Mouse (Mus musculus) embryo, embryonic 10.5 days (tissue): Measurements from ENCODE around the gene 4930572O03Rik.
A peak's percentile ranks its signal among the peaks of the same experiment; 100 is the strongest.
"Not testable (repeated sequence)": the region's sequence is repeated elsewhere in the genome, so short reads cannot be mapped to it uniquely, and the experiment has no call there.

Source experiments
- DNase-seq: peaks from one replicate; pipeline ENCODE4 v3.0.0-alpha.2; 2015; ENCODE audit warnings: low spot score

Gene 4930572O03Rik

GRCm38 (mm10) chr5:15656959-15657358 is at the start of gene 4930572O03Rik:
Gene 4930572O03Rik, minus strand, starts transcription at chr5:15657059.
- not testable (repeated sequence) for DNase-seq

- DNase-seq = peak; percentile 29
Observed at GRCm38 (mm10) chr5:15702891-15703290, 46.0 kb upstream of the 4930572O03Rik start.

GRCm38 (mm10) chr5:15697719-15698118 is 40.9 kb upstream of the 4930572O03Rik start:
- DNase-seq = not testable (repeated sequence)

GRCm38 (mm10) chr5:15691849-15692248 is 35.0 kb upstream of the 4930572O03Rik start:
- not testable (repeated sequence) for DNase-seq

DNA sequence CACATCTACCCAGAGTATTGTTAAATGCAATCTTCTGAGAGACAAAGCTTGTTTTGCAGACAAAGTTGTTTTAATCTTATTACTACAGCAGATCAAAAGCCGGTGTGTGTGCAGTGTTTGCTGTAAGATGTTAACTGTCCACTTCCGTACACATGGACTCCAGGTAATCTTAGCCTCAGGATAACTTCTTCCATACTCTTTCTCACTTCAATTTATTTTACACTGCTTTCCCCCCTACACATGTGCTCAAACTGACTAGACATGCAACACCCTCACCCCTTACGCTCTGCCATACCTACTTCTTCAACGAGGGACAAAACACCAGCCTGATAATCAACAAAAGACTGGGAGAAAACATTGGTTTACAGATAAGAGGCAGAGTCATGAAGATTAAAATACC is 34.0 kb upstream of the 4930572O03Rik start:
- peak; percentile 9 for DNase-seq

- DNase-seq = peak; percentile 0
Observed at GRCm38 (mm10) chr5:15689659-15690213, 32.9 kb upstream of the 4930572O03Rik start.

GRCm38 (mm10) chr5:15688874-15689658 is 32.2 kb upstream of the 4930572O03Rik start:
- DNase-seq = not testable (repeated sequence)

GRCm38 (mm10) chr5:15681301-15682035 is 24.6 kb upstream of the 4930572O03Rik start:
- not testable (repeated sequence) for DNase-seq

GRCm38 (mm10) chr5:15679980-15680949 is 23.4 kb upstream of the 4930572O03Rik start:
- DNase-seq = not testable (repeated sequence)

- not testable (repeated sequence) for DNase-seq
Observed at GRCm38 (mm10) chr5:15678907-15679306, 22.0 kb upstream of the 4930572O03Rik start.

DNA sequence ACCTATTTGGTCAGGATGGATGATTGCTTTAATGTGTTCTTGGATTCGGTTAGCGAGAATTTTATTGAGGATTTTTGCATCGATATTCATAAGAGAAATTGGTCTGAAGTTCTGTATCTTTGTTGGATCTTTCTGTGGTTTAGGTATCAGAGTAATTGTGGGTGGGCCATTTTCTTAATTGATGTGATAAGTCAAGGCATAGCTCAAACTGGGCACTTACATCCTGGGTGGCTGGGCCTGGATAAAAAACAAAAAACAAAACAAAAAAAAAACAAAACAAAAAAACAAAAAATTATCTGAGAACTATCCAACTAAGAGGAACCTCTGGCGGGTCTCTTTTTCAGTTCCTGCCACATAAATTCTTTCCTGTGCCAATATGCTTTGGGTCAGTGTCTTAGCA is 20.9 kb upstream of the 4930572O03Rik start:
- not testable (repeated sequence) for DNase-seq

DNA sequence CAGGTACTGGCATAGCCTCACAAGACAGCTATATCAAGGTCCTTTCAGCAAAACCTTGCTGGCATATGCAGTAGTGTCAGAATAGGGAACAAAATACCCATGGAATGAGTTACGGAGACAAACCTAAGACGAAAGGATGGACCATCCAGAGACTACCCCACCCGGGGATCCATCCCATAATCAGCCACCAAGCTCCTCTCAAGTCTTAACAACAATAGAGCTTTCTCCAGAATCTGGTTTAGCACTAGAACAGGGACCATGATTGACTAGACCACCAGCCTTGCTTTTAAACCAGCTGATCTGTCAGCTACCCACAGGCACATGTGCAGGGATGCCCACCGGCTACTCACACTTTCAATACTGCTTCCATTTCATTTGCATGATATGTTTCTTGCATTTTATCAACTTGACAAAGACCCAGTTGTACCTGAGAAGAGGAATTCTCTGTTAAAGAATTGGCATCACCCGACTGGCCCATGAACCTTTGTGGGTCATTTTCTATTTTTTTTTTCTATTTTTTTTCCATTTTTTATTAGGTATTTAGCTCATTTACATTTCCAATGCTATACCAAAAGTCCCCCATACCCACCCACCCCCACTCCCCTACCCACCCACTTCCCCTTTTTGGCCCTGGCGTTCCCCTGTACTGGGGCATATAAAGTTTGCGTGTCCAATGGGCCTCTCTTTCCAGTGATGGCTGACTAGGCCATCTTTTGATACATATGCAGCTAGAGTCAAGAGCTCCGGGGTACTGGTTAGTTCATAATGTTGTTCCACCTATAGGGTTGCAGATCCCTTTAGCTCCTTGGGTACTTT is 17.8 kb upstream of the 4930572O03Rik start:
- DNase-seq = not testable (repeated sequence)

GRCm38 (mm10) chr5:15673989-15674388 is 17.1 kb upstream of the 4930572O03Rik start:
- DNase-seq = not testable (repeated sequence)

DNA sequence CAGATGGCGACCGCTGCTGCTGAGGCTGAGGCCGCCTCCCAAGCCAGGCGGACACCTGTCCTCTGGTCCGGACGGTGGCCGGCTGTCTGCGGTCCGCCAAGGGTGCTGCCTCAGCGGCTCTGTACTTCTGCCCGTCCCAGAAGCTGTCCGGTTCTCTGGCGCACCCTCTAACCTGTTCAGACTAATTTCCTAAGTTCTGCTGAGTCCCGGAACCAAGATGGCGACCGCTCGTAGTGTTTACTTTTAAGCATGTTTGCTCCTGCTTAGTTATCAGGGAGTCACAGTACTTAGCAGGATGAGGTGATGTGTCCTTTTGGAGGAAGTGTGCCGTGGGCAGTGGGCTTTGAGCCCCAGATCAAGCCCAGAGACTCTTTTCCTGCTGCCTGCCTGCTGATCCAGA is 13.9 kb upstream of the 4930572O03Rik start:
- not testable (repeated sequence) for DNase-seq

DNA sequence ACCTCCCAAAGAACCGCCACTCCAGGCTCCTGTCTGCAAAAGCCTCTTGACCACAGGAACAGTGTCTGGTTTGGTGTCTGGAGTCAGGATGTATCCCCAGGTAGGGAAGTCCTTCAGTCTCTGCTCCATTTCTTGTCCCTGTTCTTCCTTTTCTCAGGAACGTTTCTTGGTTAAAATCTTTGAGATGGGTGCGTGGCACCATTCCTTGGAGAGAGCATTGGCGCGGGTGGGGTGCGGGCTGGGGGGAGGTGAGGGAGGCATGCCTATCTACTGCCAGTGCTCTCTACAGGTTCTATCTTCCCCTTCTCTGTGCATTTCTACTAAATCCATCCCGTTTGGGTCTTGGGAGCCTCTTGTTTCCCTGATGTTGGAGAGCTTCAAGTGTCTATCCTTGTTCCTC is 7.0 kb upstream of the 4930572O03Rik start:
- DNase-seq = not testable (repeated sequence)

DNA sequence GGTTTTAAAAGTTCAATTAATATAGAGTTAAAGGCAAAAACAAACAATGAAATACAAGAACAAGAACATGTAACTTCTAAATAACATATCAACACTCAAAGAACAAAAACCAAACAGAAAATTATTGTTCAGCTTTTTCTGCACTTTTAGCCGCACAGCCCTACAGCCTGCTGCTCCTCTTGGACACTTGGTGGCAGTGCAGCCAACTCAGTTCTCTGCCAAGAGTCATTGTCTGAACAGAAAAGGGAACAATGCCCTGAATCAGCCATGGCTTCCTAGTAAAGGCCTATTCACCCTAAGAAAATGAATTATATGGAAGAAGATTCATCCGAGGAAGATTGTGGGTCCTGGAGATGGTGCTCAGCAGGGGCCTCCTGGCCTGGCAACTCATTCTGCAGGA is 4.5 kb downstream of the 4930572O03Rik start:
- not testable (repeated sequence) for DNase-seq

- peak; percentile 30 for DNase-seq
Observed at GRCm38 (mm10) chr5:15645707-15646106, 11.2 kb downstream of the 4930572O03Rik start.

DNA sequence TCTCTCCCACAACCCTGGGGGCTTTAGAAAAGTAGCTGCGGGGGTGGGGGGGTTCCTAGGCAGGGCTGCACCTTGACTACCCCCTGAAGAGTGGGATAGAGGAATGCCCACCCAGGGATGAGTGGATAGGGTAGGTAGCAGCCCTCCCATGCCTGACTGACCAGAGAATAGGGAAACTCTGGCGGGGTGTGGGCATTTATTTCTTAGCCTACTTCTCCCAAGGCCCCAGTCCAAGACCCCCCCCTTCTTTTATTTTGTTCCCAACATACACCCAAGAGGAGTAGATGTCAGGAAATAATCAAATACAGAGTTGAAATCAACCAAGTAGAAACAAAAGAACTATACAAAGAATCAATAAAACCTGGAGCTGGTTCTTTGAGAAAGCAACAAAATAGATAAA is 19.2 kb downstream of the 4930572O03Rik start:
- not testable (repeated sequence) for DNase-seq

DNA sequence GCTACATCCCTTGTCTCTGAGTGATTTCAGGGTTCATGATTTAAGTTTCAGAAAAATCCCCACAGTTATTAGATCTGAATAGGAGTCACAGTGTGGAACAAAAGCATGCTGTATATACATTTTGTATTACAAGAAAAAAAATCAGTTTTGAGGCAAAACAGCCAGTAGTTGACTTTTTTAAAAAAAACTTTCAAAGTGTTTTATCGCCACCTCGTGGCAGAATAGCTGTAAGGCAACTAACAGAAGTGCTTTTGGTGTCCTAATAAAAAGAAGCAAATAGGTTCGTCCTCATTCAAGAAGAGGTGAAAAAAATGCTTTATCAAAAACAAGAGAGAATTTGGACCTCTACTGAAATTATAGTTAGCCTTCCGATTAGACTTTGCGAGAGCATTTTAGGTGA is 26.8 kb downstream of the 4930572O03Rik start:
- DNase-seq = peak; percentile 29

- DNase-seq = not testable (repeated sequence)
Observed at GRCm38 (mm10) chr5:15628136-15628535, 28.7 kb downstream of the 4930572O03Rik start.
